Mouse (Mus musculus): ENCODE measurements around the gene Prep.

- TF ChIP-seq CTCF (IDR thresholded peaks at IDR 0.05; ENCODE audit: low read depth, low read length), result no peak
- TF ChIP-seq POLR2A (IDR thresholded peaks at IDR 0.05; ENCODE audit: extremely low read depth, insufficient read depth, low read length), result no peak
Observed at GRCm38 (mm10) chr10:45204582-45204981, 137.6 kb downstream of the Prep start.

Data from liver, adult 2 months (tissue).